15 mouse cellular contexts compared by ENCODE assay signal in the genomic region with DNA sequence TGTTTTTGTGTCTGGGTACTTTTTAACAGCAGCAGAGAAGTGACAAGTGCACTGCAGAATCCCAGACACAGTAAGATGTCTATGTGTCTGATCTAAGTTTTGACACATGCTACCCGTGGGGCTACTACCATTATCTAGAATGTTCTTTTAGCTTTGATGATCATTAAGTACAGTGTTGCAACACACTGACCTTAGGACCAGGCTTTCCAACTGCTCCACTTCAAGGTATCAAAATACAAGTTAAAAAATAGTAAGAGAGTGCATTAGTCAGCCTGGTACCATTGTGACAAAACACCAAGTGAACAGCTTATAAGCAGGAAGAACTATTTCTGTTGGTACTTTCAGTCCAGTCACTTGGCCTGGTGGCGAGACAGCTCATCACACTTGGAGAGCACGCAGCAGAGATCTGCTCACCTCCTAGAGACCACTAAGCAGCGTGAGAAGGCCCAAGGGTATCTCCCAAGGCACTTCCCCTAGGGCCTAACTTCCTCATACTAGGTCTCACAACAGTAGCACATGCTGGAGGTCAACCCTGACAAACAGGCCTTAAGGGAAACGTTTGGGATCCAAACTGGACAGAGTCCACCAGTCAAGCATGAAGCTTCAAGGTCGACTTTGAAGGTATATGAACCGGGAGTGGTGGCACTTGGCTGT. TPM values are rescaled to one million over a fixed set of nuclear protein-coding genes. Genes with fewer than 3 reads are reported as not detected.
A peak's percentile ranks its signal among the peaks of the same experiment; 100 is the strongest.
DNase-seq lines count a peak whose midpoint lies in the region; ATAC-seq and TF ChIP-seq lines count a peak whose summit lies in the region.
"Had no signal": no experiment of that assay in that cellular context is flagged by ENCODE, and none has a peak within 500 bp of the region (broad histone marks: within the 10 kb centered on the region; RNA-seq: fewer than 3 reads in every experiment).

No protein-coding gene starts in this region.

- peak; percentile 45 for DNase-seq in adrenal gland, adult 2 months
- no peak for DNase-seq in adrenal gland, adult 18-20 months (ENCODE audit: low spot score in 2 of 2)
- DNase-seq in left cerebral cortex, adult 9 months (ENCODE audit: low spot score in 2 of 2), result peak; percentile 22 to 46
- DNase-seq in left cerebral cortex, adult 11 months (ENCODE audit: low spot score), result no peak
- DNase-seq in liver, postnatal 0 days, result peak; percentile 24
- DNase-seq: cerebellum, adult 2 months; gastrocnemius, postnatal 25 days had no signal

- H3K27me3 ChIP-seq in liver, postnatal 0 days (ENCODE audit: insufficient read depth, low read length), result no peaks in the 10 kb centered on the region
- H3K27me3 ChIP-seq in forebrain, embryonic 12.5 days, result no peaks in the 10 kb centered on the region
- H3K27me3 ChIP-seq: hindbrain, embryonic 12.5 days; liver, embryonic 15.5 days; midbrain, embryonic 12.5 days; neural tube, embryonic 12.5 days had no signal

- no peak for TF ChIP-seq CTCF in liver, postnatal 0 days (IDR thresholded peaks at IDR 0.05; ENCODE audit: low read depth)

- H3K4me2 ChIP-seq in liver, postnatal 0 days (ENCODE audit: low read depth, low read length), result no peak overlapping the region
- no peak overlapping the region for H3K4me2 ChIP-seq in forebrain, embryonic 12.5 days
- H3K4me2 ChIP-seq: hindbrain, embryonic 12.5 days; liver, embryonic 15.5 days; midbrain, embryonic 12.5 days; neural tube, embryonic 12.5 days had no signal

- H3K36me3 ChIP-seq in liver, postnatal 0 days (replicated peaks; ENCODE audit: insufficient read depth, low read length), result peaks cover 23% of the 10 kb centered on the region
- H3K36me3 ChIP-seq in forebrain, embryonic 12.5 days (replicated peaks), result peaks cover 25% of the 10 kb centered on the region

- peak overlapping the region; percentile 31 for H3K27ac ChIP-seq in brown adipose tissue, adult 24 weeks (replicated peaks; ENCODE audit: low read depth, low read length)
- H3K27ac ChIP-seq in liver, postnatal 0 days (ENCODE audit: low read depth), result peak overlapping the region; percentile 68
- H3K27ac ChIP-seq in forebrain, embryonic 12.5 days, result no peak overlapping the region
- H3K27ac ChIP-seq: hindbrain, embryonic 12.5 days; liver, embryonic 15.5 days; midbrain, embryonic 12.5 days; neural tube, embryonic 12.5 days had no signal

- no peak overlapping the region for H3K4me3 ChIP-seq in brown adipose tissue, adult 24 weeks (ENCODE audit: insufficient read depth, low read depth, low read length)
- H3K4me3 ChIP-seq in liver, postnatal 0 days (ENCODE audit: low read depth, low read length), result no peak overlapping the region
- H3K4me3 ChIP-seq in forebrain, embryonic 12.5 days (replicated peaks), result no peak overlapping the region
- H3K4me3 ChIP-seq: hindbrain, embryonic 12.5 days; liver, embryonic 15.5 days; midbrain, embryonic 12.5 days; neural tube, embryonic 12.5 days had no signal

- H3K9ac ChIP-seq in liver, postnatal 0 days (replicated peaks), result no peak overlapping the region
- no peak overlapping the region for H3K9ac ChIP-seq in forebrain, embryonic 12.5 days
- H3K9ac ChIP-seq: hindbrain, embryonic 12.5 days; liver, embryonic 15.5 days; midbrain, embryonic 12.5 days; neural tube, embryonic 12.5 days had no signal

- WGBS in liver, postnatal 0 days (ENCODE audit: insufficient replicate concordance), result 48% methylated on average over 7 of the region's 7 CpGs
- 86% methylated on average over 7 of the region's 7 CpGs for WGBS in forebrain, embryonic 12.5 days

- ATAC-seq in liver, postnatal 0 days, result peak; percentile 78
- ATAC-seq in forebrain, embryonic 12.5 days (ENCODE audit: low FRiP score), result no peak
- ATAC-seq in erythroblast, adult 5-6 weeks (replicated peaks; ENCODE audit: low FRiP score, poor library complexity, severe bottlenecking), result no peak
- ATAC-seq: forebrain, embryonic 16.5 days had no signal

- no peaks in the 10 kb centered on the region for H3K9me3 ChIP-seq in liver, postnatal 0 days (ENCODE audit: low read length)
- H3K9me3 ChIP-seq in forebrain, embryonic 12.5 days, result no peaks in the 10 kb centered on the region
- H3K9me3 ChIP-seq: hindbrain, embryonic 12.5 days; liver, embryonic 15.5 days; midbrain, embryonic 12.5 days; neural tube, embryonic 12.5 days had no signal

- H3K4me1 ChIP-seq in brown adipose tissue, adult 24 weeks (ENCODE audit: control insufficient read depth, insufficient read depth, insufficient read length, low read length), result peaks cover 2% of the 10 kb centered on the region; the same call in 1 of the 2 replicates
- H3K4me1 ChIP-seq in liver, postnatal 0 days (ENCODE audit: insufficient read depth), result peaks cover 5% of the 10 kb centered on the region; the same call in 1 of the 2 replicates
- H3K4me1 ChIP-seq in forebrain, embryonic 12.5 days, result no peaks in the 10 kb centered on the region
- H3K4me1 ChIP-seq: hindbrain, embryonic 12.5 days; midbrain, embryonic 12.5 days; neural tube, embryonic 12.5 days had no signal

- TF ChIP-seq EP300 in liver, postnatal 0 days (IDR thresholded peaks at IDR 0.05; ENCODE audit: low read depth), result no peak

RNA-seq across cellular contexts. Expression of a gene that starts 13.7 kb away (rescaled TPM):
- 1 to 10 TPM in 1 of 2 experiments, under 1 TPM in 1; 0.48 to 1.5 TPM for total RNA-seq in adrenal gland, adult 2 months (2021)
- 0.41 and 1.2 TPM in 2 replicates for polyA plus RNA-seq in adrenal gland, adult 2 months (2012; rRNA removed)
- total RNA-seq in adrenal gland, adult 18-20 months (2021), result 1 to 10 TPM in 1 of 2 experiments, under 1 TPM in 1; 0.42 to 1.2 TPM
- polyA plus RNA-seq in brown adipose tissue, adult 24 weeks (2012; ENCODE audit: insufficient read depth, insufficient read length, missing spikeins), result 0.71 TPM in 1 of 2 replicates, not detected in the other
- 0.69 and 0.99 TPM in 2 replicates for polyA plus RNA-seq in liver, postnatal 0 days (2015; fragmentation: Nextera tagmentation; extraction: Ambion mirVana)
- polyA plus RNA-seq in forebrain, embryonic 12.5 days (2016; fragmentation: Nextera tagmentation; extraction: Ambion mirVana), result 2.1 and 2.5 TPM in 2 replicates
- not detected in 2 replicates for total RNA-seq in erythroblast, adult 5-6 weeks (2015; ENCODE audit: low replicate concordance)
- total RNA-seq in erythroblast, adult 5-6 weeks (2017; ENCODE audit: low replicate concordance), result 0.84 and 3.4 TPM in 2 replicates

Comparison
In these comparisons a context has a peak if more than half of its experiments do, and no peak if none do; other contexts are left out.
1. DNase-seq: peak in adrenal gland, adult 2 months (single experiment), left cerebral cortex, adult 9 months (2 of 2) and liver, postnatal 0 days (single experiment); none in adrenal gland, adult 18-20 months (0 of 2) and left cerebral cortex, adult 11 months (single experiment).